Mouse (Mus musculus) neural tube, embryonic 13.5 days (tissue): Measurements from ENCODE around the gene Ptprcap. TPM values are rescaled to one million over a fixed set of nuclear protein-coding genes. Genes with fewer than 3 reads are reported as not detected.
A peak's percentile ranks its signal among the peaks of the same experiment; 100 is the strongest.
"Not testable (repeated sequence)": the region's sequence is repeated elsewhere in the genome, so short reads cannot be mapped to it uniquely, and the experiment has no call there.

Experiments
- ATAC-seq: fragments of 200-750 bp; cut with Nextera tagmentation; 2 replicates; pipeline ENCODE4 v1.8.0; 2017; ENCODE audit warnings: low read depth, mild to moderate bottlenecking, moderate TSS enrichment, moderate library complexity
- H3K27ac ChIP-seq: fragments of 300-500 bp; sonication (generic); replicated peaks from 2 replicates; pipeline ENCODE4 v1.5.1; 2015; ENCODE audit warnings: moderate library complexity, mild to moderate bottlenecking, inconsistent platforms
- H3K27me3 ChIP-seq: fragments of 300-500 bp; sonication (generic); 2 replicates; pipeline ENCODE4 v1.6.1; 2015; ENCODE audit warnings: mild to moderate bottlenecking, inconsistent platforms
- H3K36me3 ChIP-seq: fragments of 300-500 bp; sonication (generic); 2 replicates; pipeline ENCODE4 v1.6.1; 2015; ENCODE audit warnings: mild to moderate bottlenecking, inconsistent platforms
- H3K4me1 ChIP-seq: fragments of 300-500 bp; sonication (generic); replicated peaks from 2 replicates; pipeline ENCODE4 v1.6.1; 2015; ENCODE audit warnings: inconsistent platforms
- H3K4me2 ChIP-seq: fragments of 300-500 bp; sonication (generic); 2 replicates; pipeline ENCODE4 v1.6.1; 2015; ENCODE audit warnings: inconsistent platforms, mild to moderate bottlenecking, moderate library complexity
- H3K4me3 ChIP-seq: fragments of 300-500 bp; sonication (generic); 2 replicates; pipeline ENCODE4 v1.5.1; 2015; ENCODE audit warnings: mild to moderate bottlenecking, inconsistent platforms
- H3K9ac ChIP-seq: fragments of 300-500 bp; sonication (generic); 2 replicates; pipeline ENCODE4 v1.6.1; 2015; ENCODE audit warnings: moderate library complexity, mild to moderate bottlenecking, inconsistent platforms
- H3K9me3 ChIP-seq: fragments of 300-500 bp; sonication (generic); 2 replicates; pipeline ENCODE4 v1.6.1; 2016; ENCODE audit warnings: inconsistent platforms
- WGBS: fragments of 180-500 bp; shearing (Covaris S2); methylation state at CpG from one replicate; pipeline ENCODE4 v1.1.7; 2015; 5-methylcytosine and 5-hydroxymethylcytosine counted together
- polyA plus RNA-seq: library from polyadenylated mRNA; unstranded; fragments of >200 nt; fragmentation: Nextera tagmentation; extraction: Ambion mirVana; gene quantifications from 2 replicates; pipeline ENCODE4 v1.2.1, GENCODE M21; 2015

Gene Ptprcap
- polyA plus RNA-seq, 1 experiment from 2014 or later, result 0.54 TPM

- no peak overlapping the region for H3K27ac ChIP-seq
- no peak overlapping the region for H3K4me3 ChIP-seq
- H3K4me1 ChIP-seq, result peaks cover 12% of the 10 kb centered on the region
- no peak for ATAC-seq
- no peak overlapping the region for H3K9ac ChIP-seq
- no peaks in the 10 kb centered on the region for H3K27me3 ChIP-seq
- 100% methylated on average over 2 of the region's 2 CpGs for WGBS
- H3K9me3 ChIP-seq, result no peaks in the 10 kb centered on the region
- no peak overlapping the region for H3K4me2 ChIP-seq
- peaks cover 48% of the 10 kb centered on the region for H3K36me3 ChIP-seq
These were observed 35.1 kb upstream of the Ptprcap start for GRCm38 (mm10) chr19:4118350-4118749.

DNA sequence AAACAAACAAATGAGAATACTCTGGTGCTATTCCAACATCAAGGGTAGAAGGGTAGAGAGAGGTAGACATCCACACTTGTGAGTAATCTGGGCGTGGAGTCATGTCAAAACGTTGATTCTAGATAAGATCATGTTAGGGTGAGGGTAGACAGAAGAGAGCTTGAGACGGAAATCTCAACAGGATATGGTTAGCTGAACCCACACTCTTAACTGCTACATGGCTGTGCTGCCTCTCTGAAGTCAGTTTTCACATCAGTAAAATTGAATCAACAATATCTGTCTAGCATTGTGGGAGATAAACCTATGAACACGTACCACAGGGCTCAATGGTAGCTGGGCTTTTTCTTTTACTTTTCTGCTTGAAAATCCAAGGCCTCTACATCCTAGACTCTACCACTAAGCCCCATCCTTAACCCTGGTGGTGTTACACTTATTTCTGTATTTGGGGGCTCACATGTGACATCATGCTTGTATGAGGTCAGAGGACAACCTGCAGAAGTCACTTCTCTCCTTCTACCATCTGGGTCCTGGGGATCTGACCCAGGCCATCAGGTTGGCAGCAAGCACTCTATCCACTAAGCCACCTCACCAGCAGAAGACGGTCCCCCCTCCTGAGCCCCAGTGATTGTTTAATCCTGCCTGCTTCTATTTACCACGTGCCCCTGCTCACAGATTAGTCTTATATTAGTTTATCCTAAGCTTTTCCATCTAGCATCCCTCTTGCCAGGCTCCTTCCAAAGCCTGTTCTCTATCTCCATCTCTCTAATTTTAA lies 33.5 kb upstream of the Ptprcap start:
- no peak for ATAC-seq
- WGBS, result 91% methylated on average over 6 of the region's 6 CpGs

DNA sequence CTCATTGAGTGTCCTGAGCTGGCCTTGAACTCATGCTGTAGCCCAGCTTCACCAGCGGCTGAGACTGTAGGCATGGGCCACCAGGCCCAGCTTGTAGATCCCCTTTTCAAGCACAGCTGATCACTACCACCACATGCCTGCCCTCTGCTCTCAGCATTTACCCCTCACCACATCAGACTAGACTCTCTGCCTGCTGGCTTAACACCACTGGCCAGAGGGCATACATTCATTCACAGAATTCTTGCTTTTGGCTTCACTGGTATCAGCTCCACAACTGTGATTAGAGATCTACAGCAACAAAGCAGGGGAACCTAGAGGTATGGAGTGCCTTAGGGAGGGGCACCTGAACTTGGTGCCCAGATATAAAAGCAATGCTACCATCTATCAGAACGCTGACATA lies 32.9 kb upstream of the Ptprcap start:
- peaks cover 17% of the 10 kb centered on the region for H3K4me1 ChIP-seq
- H3K36me3 ChIP-seq, result peaks cover 27% of the 10 kb centered on the region
- H3K9ac ChIP-seq, result peak overlapping the region; percentile 8; the same call in 1 of the 2 replicates
- ATAC-seq, result no peak
- H3K9me3 ChIP-seq, result no peaks in the 10 kb centered on the region
- peak overlapping the region; percentile 91; the same call in 1 of the 2 replicates for H3K27ac ChIP-seq
- H3K4me2 ChIP-seq, result peak overlapping the region; percentile 53
- no peaks in the 10 kb centered on the region for H3K27me3 ChIP-seq
- peak overlapping the region; percentile 52 for H3K4me3 ChIP-seq
- 96% methylated on average over 2 of the region's 2 CpGs for WGBS

More for the DNA sequence above, 33.5 kb upstream of the Ptprcap start:
- Histone ChIP-seq H3K27me3 (no peaks in the 10 kb centered on the region), H3K9me3 (no peaks in the 10 kb centered on the region), H3K4me1 (peaks cover 12% of the 10 kb centered on the region), H3K4me2 (peak overlapping the region; percentile 53), H3K9ac (no peak overlapping the region), H3K27ac (no peak overlapping the region), H3K36me3 (peaks cover 33% of the 10 kb centered on the region), H3K4me3 (no peak overlapping the region)

DNA sequence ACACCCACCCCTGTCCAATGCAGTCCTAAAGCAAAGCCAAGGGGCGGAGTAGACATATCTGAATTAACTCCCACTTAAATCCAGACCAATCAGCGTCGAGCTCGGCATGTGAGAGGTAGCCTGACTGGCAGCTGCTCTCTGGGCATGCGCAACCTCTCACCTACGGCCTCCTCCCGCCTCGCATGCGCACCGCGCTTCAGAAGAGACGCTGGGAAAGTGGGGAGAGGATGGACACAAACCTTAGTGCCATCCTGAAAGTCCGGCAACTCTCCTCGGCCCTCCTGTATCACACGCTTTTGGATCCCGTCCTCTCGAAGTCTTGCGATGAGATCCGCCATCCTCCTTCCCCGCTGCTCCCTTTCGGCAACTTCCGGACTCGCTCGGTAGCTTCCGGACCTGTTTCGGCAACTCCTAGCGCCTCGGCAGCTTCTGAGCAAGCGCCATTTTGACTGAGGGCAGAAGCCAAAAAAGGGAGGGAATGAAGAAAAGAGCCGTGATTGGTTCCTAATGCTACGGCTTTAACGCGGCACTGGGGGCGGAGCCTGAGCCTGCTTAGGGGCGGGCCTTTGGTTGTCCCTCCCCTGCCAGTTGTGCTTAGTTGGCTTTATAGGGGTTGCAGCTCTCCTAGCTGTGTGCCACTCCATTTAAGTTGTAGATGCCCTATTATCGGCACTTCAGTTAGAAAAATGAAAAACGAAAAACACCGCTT lies 32.2 kb upstream of the Ptprcap start:
- Histone ChIP-seq H3K4me2 (peak overlapping the region; percentile 53), H3K4me1 (peaks cover 18% of the 10 kb centered on the region), H3K27ac (peak overlapping the region; percentile 91), H3K36me3 (peaks cover 20% of the 10 kb centered on the region), H3K4me3 (peak overlapping the region; percentile 52), H3K9me3 (no peaks in the 10 kb centered on the region), H3K9ac (peak overlapping the region; percentile 71), H3K27me3 (no peaks in the 10 kb centered on the region)
- ATAC-seq, result peak; percentile 86
- 3% methylated on average over 38 of the region's 38 CpGs for WGBS

GRCm38 (mm10) chr19:4121896-4122295 lies 31.5 kb upstream of the Ptprcap start:
- WGBS, result 57% methylated on average over 6 of the region's 6 CpGs

GRCm38 (mm10) chr19:4122411-4123370 lies 30.7 kb upstream of the Ptprcap start:
- H3K4me1 ChIP-seq, result peaks cover 32% of the 10 kb centered on the region
- H3K36me3 ChIP-seq, result peaks cover 9% of the 10 kb centered on the region
- no peak overlapping the region for H3K27ac ChIP-seq
- no peaks in the 10 kb centered on the region for H3K27me3 ChIP-seq
- no peak overlapping the region for H3K4me2 ChIP-seq
- H3K9ac ChIP-seq, result no peak overlapping the region
- H3K4me3 ChIP-seq, result no peak overlapping the region
- no peak for ATAC-seq
- 89% methylated on average over 7 of the region's 7 CpGs for WGBS
- no peaks in the 10 kb centered on the region for H3K9me3 ChIP-seq

More at GRCm38 (mm10) chr19:4121896-4122295, 31.5 kb upstream of the Ptprcap start:
- not testable (repeated sequence) for ATAC-seq, H3K9me3 ChIP-seq, H3K27me3 ChIP-seq, H3K9ac ChIP-seq, H3K4me3 ChIP-seq
- Histone ChIP-seq H3K4me1 (peaks cover 25% of the 10 kb centered on the region), H3K27ac (peak overlapping the region; percentile 46; the same call in 1 of the 2 replicates), H3K36me3 (peaks cover 14% of the 10 kb centered on the region), H3K4me2 (peak overlapping the region; percentile 53; the same call in 1 of the 2 replicates)

GRCm38 (mm10) chr19:4124432-4124831 lies 29.0 kb upstream of the Ptprcap start:
- Histone ChIP-seq H3K36me3 (peaks cover 19% of the 10 kb centered on the region), H3K4me1 (peaks cover 33% of the 10 kb centered on the region), H3K4me2 (peak overlapping the region; percentile 78; the same call in 1 of the 2 replicates), H3K9ac (peak overlapping the region; percentile 41), H3K4me3 (no peak overlapping the region), H3K9me3 (no peaks in the 10 kb centered on the region), H3K27ac (0 out of 2 replicates have a peak overlapping the region, but pooled peaks have one; percentile 49), H3K27me3 (no peaks in the 10 kb centered on the region)
- no peak for ATAC-seq
- 82% methylated on average over 4 of the region's 4 CpGs for WGBS

- not testable (repeated sequence) for H3K27me3 ChIP-seq, H3K9me3 ChIP-seq
- H3K4me2 ChIP-seq, result peak overlapping the region; percentile 78
- H3K9ac ChIP-seq, result peak overlapping the region; percentile 69
- peak overlapping the region; percentile 86 for H3K4me3 ChIP-seq
- peak overlapping the region; percentile 49; the same call in 1 of the 2 replicates for H3K27ac ChIP-seq
- 10% methylated on average over 4 of the region's 4 CpGs for WGBS
- peaks cover 27% of the 10 kb centered on the region for H3K36me3 ChIP-seq
- ATAC-seq, result peak; percentile 32
- peaks cover 28% of the 10 kb centered on the region for H3K4me1 ChIP-seq
These were observed 28.1 kb upstream of the Ptprcap start for GRCm38 (mm10) chr19:4125268-4125667.

DNA sequence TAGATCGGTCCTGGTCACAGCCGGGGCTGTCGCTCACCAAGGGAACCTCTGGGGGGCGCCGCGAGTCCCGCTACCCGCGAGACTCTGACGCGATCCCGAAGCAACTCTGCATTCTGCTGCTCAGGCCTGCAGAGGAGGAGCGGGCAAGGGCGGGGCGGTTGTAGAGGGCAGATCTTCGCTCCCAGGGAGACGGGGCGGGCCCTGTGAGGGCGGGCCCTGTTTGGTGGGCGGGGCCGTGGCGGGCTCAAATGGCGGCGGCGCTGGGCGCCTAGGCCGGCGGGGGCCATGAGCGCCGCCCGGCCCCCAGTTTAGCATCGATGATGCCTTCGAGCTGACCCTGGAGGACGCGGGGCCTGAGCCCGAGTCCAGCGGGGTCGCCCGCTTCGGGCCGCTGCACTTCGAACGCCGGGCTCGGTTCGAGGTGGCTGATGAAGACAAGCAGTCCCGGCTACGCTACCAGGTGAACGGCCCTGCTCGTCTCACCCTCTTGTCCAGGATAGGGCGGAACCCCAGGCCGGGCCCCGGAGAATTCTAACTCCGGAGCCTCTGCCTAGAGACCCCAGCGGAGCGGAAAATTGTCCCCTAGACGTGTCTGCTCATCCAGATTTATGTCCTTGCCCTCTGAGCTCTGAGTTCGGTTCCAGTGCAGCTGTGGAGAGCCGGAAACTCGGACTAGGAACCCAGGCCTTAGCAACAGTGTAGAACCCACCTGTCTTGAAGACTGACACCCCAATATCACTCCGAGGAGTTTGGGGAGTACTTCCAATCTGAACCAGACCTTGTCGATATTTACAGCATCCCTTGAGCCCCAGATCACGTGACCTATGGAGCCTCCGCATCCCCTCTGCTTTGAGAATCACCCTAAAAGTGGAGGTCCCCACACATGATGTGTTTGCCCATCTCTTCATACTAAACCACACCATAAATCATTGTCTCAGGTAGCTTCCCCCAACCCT lies 27.4 kb upstream of the Ptprcap start, which contains the start of gene Aip:
Aip (minus strand) TSS at position 118 of the 956 bp plus-strand sequence.
- peak within 1 kb of the TSS; percentile 86 for H3K4me3 ChIP-seq
- under 1% methylated on average over 64 of the region's 64 CpGs for WGBS
- H3K27me3 ChIP-seq, result no peaks in the 10 kb centered on the region
- no peaks in the 10 kb centered on the region for H3K9me3 ChIP-seq
- ATAC-seq, result peak; percentile 92
- peaks cover 34% of the 10 kb centered on the region for H3K36me3 ChIP-seq
- H3K9ac ChIP-seq, result peak within 1 kb of the TSS; percentile 93
- peak within 1 kb of the TSS; percentile 80 for H3K27ac ChIP-seq
- peak within 1 kb of the TSS; percentile 78 for H3K4me2 ChIP-seq
- H3K4me1 ChIP-seq, result peaks cover 22% of the 10 kb centered on the region

DNA sequence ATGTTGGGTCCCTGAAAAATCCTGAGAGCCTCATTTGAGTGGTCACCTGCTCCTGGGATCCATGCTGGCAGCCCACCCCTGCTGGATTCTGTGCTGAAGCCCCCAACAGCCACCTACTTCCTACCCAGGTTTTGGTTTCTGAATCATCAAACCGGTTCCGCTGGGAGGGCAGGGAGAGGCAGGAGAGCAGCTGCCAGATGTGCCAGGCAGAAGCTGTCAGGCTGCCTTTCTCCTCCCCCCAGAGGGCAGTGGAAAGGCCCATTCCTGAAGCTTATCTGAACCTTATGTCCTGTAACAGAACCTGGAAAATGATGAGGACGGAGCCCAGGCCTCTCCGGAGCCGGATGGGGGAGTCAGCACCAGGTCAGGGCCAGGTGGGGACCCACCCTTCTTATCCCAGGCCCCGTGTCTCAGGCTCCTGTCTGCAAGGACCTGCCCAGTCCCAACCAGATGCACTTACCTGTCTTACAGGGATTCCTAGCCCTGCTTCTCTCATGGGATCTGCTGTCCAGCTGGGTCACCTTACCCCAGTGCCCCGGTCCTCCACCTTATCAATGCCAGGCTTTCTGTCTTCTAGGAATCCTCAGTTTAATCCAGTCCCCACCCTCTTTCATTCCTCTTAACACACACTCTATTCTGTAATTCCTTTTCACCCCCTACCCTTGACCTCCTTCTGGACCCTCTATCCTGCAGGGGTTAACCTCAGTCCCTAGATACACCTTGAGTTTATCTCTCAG lies 26.5 kb upstream of the Ptprcap start:
- Histone ChIP-seq H3K9me3 (no peaks in the 10 kb centered on the region), H3K9ac (peak overlapping the region; percentile 93), H3K36me3 (peaks cover 43% of the 10 kb centered on the region), H3K4me2 (peak overlapping the region; percentile 78), H3K27ac (peak overlapping the region; percentile 80), H3K4me1 (peaks cover 22% of the 10 kb centered on the region), H3K4me3 (peak overlapping the region; percentile 86), H3K27me3 (no peaks in the 10 kb centered on the region)
- ATAC-seq, result no peak
- WGBS, result 74% methylated on average over 7 of the region's 7 CpGs
